Mouse (Mus musculus): ENCODE results near the gene Fxr2.

Gene Fxr2

GRCm38 (mm10) chr11:69632284-69633089, at the start of gene Fxr2:
Gene Fxr2 (plus strand): TSS chr11:69632990.
- peak; percentile 100 for DNase-seq (ENCODE audit: extremely low spot score)

GRCm38 (mm10) chr11:69584008-69584407, 48.8 kb upstream of the Fxr2 start:
- no peak for DNase-seq (ENCODE audit: extremely low spot score)

GRCm38 (mm10) chr11:69584937-69585336, 47.9 kb upstream of the Fxr2 start:
- no peak for DNase-seq (ENCODE audit: extremely low spot score)

GRCm38 (mm10) chr11:69585718-69586325, 47.0 kb upstream of the Fxr2 start:
- DNase-seq (ENCODE audit: extremely low spot score): no peak

GRCm38 (mm10) chr11:69589207-69589834, 43.5 kb upstream of the Fxr2 start:
- DNase-seq (ENCODE audit: extremely low spot score): no peak

GRCm38 (mm10) chr11:69590622-69591021, 42.2 kb upstream of the Fxr2 start:
- DNase-seq (ENCODE audit: extremely low spot score): no peak

- no peak for DNase-seq (ENCODE audit: extremely low spot score)
These were observed 41.4 kb upstream of the Fxr2 start for GRCm38 (mm10) chr11:69591424-69591823.

GRCm38 (mm10) chr11:69591899-69592637, 40.7 kb upstream of the Fxr2 start:
- no peak for DNase-seq (ENCODE audit: extremely low spot score)

- DNase-seq (ENCODE audit: extremely low spot score): no peak
These were observed 40.0 kb upstream of the Fxr2 start for GRCm38 (mm10) chr11:69592799-69593198.

GRCm38 (mm10) chr11:69594853-69595252, 37.9 kb upstream of the Fxr2 start:
- DNase-seq (ENCODE audit: extremely low spot score): no peak

GRCm38 (mm10) chr11:69599436-69599835, 33.4 kb upstream of the Fxr2 start:
- DNase-seq (ENCODE audit: extremely low spot score): no peak

- peak; percentile 63 for DNase-seq (ENCODE audit: extremely low spot score)
These were observed 32.7 kb upstream of the Fxr2 start for GRCm38 (mm10) chr11:69600098-69600497.

- no peak for DNase-seq (ENCODE audit: extremely low spot score)
These were observed 31.0 kb upstream of the Fxr2 start for GRCm38 (mm10) chr11:69601768-69602167.

GRCm38 (mm10) chr11:69603516-69603915, 29.3 kb upstream of the Fxr2 start:
- no peak for DNase-seq (ENCODE audit: extremely low spot score)

GRCm38 (mm10) chr11:69604347-69604746, 28.4 kb upstream of the Fxr2 start:
- DNase-seq (ENCODE audit: extremely low spot score): no peak

- peak; percentile 22 for DNase-seq (ENCODE audit: extremely low spot score)
These were observed 27.8 kb upstream of the Fxr2 start for GRCm38 (mm10) chr11:69604795-69605664.

GRCm38 (mm10) chr11:69605726-69606490, 26.9 kb upstream of the Fxr2 start, which contains the start of gene Atp1b2:
Gene Atp1b2 (minus strand): TSS chr11:69605942.
- DNase-seq (ENCODE audit: extremely low spot score): peak; percentile 79

GRCm38 (mm10) chr11:69606491-69606795, 26.3 kb upstream of the Fxr2 start:
- DNase-seq (ENCODE audit: extremely low spot score): no peak

- DNase-seq (ENCODE audit: extremely low spot score): no peak
These were observed 26.0 kb upstream of the Fxr2 start for GRCm38 (mm10) chr11:69606832-69607231.

- DNase-seq (ENCODE audit: extremely low spot score): no peak
These were observed 24.3 kb upstream of the Fxr2 start for GRCm38 (mm10) chr11:69608525-69608924.

All from embryo, embryonic 9.5 days (tissue).